Mouse (Mus musculus) midbrain, embryonic 12.5 days (tissue): ENCODE measurements around the gene Prr23a2. TPM values are rescaled to one million over a fixed set of nuclear protein-coding genes. Genes with fewer than 3 reads are reported as not detected.

Source experiments
- ATAC-seq: fragments of 200-750 bp; cut with Nextera tagmentation; 2 replicates; pipeline ENCODE4 v1.8.0; 2017; ENCODE audit warnings: low read depth, moderate TSS enrichment, moderate library complexity; ENCODE audit not compliant: low FRiP score
- H3K27ac ChIP-seq: fragments of 300-500 bp; sonication (generic); replicated peaks from 2 replicates; pipeline ENCODE4 v1.5.1; 2016; ENCODE audit warnings: mild to moderate bottlenecking
- H3K27me3 ChIP-seq: fragments of 300-500 bp; sonication (generic); 2 replicates; pipeline ENCODE4 v1.6.1; 2016; ENCODE audit warnings: mild to moderate bottlenecking
- H3K36me3 ChIP-seq: fragments of 300-500 bp; sonication (generic); 2 replicates; pipeline ENCODE4 v1.6.1; 2016
- H3K4me1 ChIP-seq: fragments of 300-500 bp; sonication (generic); 2 replicates; pipeline ENCODE4 v1.6.1; 2016
- H3K4me2 ChIP-seq: fragments of 300-500 bp; sonication (generic); replicated peaks from 2 replicates; pipeline ENCODE4 v1.6.1; 2016; ENCODE audit warnings: mild to moderate bottlenecking, moderate library complexity
- H3K4me3 ChIP-seq: fragments of 300-500 bp; sonication (generic); 2 replicates; pipeline ENCODE4 v1.5.1; 2016; ENCODE audit warnings: mild to moderate bottlenecking
- H3K9ac ChIP-seq: fragments of 300-500 bp; sonication (generic); replicated peaks from 2 replicates; pipeline ENCODE4 v1.6.1; 2016; ENCODE audit warnings: mild to moderate bottlenecking, moderate library complexity
- H3K9me3 ChIP-seq: fragments of 300-500 bp; sonication (generic); 2 replicates; pipeline ENCODE4 v1.6.1; 2016; ENCODE audit warnings: mild to moderate bottlenecking
- WGBS: fragments of 180-500 bp; shearing (Covaris S2); methylation state at CpG from one replicate; pipeline ENCODE4 v1.1.7; 2016; 5-methylcytosine and 5-hydroxymethylcytosine counted together
- polyA plus RNA-seq: library from polyadenylated mRNA; unstranded; fragments of >200 nt; fragmentation: Nextera tagmentation; extraction: Ambion mirVana; gene quantifications from 2 replicates; pipeline ENCODE4 v1.2.1, GENCODE M21; 2016

The Prr23a2 gene
- polyA plus RNA-seq, 1 experiment from 2014 or later, result not detected

DNA sequence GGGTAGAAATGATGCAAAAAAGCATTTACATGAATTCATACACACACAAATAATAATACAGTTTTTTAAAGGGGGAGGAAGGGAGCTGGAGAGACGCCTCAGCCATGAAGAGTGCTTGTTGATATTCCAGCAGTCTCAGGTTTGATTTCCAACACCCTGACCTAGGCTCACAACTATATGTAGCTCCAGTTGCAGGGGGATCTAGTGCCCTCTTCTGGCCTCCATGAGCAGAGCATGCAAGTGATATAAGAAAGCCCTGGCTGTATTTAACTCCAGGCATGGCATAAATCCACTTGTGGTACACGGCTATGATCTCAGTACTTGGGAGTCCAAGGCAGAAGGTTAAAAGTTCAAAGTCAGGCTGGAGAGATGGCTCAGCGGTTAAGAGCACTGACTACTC lies 7.2 kb downstream of the Prr23a2 start:
- H3K4me3 ChIP-seq, result no peak overlapping the region

DNA sequence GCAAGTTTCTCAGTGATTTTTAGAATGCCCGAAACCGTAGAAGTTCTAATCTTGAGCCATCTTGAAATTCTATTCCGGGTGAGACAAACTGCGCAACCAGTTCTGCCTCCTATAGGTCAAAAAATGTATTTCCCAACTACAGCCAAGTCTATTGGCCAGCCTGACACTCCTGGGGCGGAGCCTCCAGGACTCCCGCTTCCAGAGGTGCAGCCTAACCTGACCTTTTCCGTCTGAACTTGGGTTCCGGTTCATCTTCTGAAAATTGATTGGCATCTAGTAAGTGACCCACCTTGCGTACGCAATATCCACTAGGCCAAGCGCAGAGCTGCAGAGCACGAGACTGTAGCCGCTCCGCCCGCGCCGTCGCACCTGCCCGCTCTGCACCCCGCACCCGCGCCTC lies 8.3 kb downstream of the Prr23a2 start, which contains the start of gene Prr23a3:
Gene Prr23a3, plus strand, starts transcription at position 197 of the 400 bp plus-strand sequence.
- H3K9me3 ChIP-seq, result no peaks in the 10 kb centered on the region
- H3K27ac ChIP-seq, result no peak within 1 kb of the TSS
- H3K9ac ChIP-seq, result no peak within 1 kb of the TSS
- peaks cover 9% of the 10 kb centered on the region for H3K27me3 ChIP-seq
- peak within 1 kb of the TSS; percentile 19; the same call in 1 of the 2 replicates for H3K4me2 ChIP-seq
- ATAC-seq, result no peak
- no peaks in the 10 kb centered on the region for H3K36me3 ChIP-seq
- H3K4me1 ChIP-seq, result no peaks in the 10 kb centered on the region
- H3K4me3 ChIP-seq, result no peak within 1 kb of the TSS
- 58% methylated on average over 22 of the region's 22 CpGs for WGBS

More for the DNA sequence above, 7.2 kb downstream of the Prr23a2 start:
- H3K9me3 ChIP-seq, result no peaks in the 10 kb centered on the region
- H3K4me1 ChIP-seq, result no peaks in the 10 kb centered on the region
- no peak overlapping the region for H3K9ac ChIP-seq
- no peaks in the 10 kb centered on the region for H3K36me3 ChIP-seq
- WGBS, result 65% methylated on average over 3 of the region's 3 CpGs
- no peak for ATAC-seq
- H3K27me3 ChIP-seq, result peaks cover 9% of the 10 kb centered on the region
- no peak overlapping the region for H3K27ac ChIP-seq
- H3K4me2 ChIP-seq, result no peak overlapping the region

DNA sequence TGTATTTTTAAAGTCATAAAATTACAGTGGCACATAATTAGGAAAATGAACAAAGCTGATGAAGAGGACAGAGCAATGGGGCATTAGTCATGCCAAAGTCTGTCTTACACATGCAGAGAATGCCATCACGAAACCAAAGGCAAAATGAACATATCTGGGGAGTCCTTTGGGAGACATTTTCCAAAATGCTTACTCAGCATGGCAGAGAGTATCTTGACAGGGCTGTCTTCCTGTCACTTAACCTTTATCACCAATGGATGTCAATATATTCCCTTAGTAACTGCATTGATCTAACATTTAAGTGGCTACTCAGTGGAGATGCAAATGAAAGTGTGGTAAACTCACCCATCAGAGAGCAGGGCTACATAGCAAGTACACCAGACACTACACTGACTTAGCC lies 45.2 kb downstream of the Prr23a2 start:
- Histone ChIP-seq H3K4me2 (no peak overlapping the region), H3K9ac (no peak overlapping the region), H3K27me3 (no peaks in the 10 kb centered on the region), H3K4me1 (no peaks in the 10 kb centered on the region), H3K4me3 (no peak overlapping the region), H3K27ac (no peak overlapping the region), H3K9me3 (peaks cover 14% of the 10 kb centered on the region), H3K36me3 (no peaks in the 10 kb centered on the region)
- ATAC-seq, result no peak
- WGBS, result 76% methylated on average over 1 of the region's 1 CpGs

DNA sequence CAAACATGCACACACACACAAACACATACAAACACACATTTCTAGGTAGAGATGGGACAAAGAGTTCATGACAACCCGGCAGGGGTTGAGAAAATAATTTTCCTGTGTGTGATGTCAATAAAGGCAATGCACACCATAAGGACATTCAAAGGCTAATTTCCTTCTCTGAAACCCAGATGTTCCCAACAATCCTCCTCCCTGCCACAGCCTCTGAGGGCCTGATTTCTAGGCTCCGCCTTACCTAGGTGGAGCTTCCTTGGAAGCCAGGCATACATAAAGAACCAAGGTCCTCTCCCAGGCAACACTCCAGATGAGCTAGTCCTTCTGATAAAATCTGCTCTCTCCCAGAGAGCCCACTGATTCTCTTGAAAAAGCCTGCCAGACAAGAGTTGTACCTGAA lies 46.5 kb downstream of the Prr23a2 start, which contains the start of gene 7420426K07Rik:
Gene 7420426K07Rik, plus strand, starts transcription at position 301 of the 400 bp plus-strand sequence.
- no peak for ATAC-seq
- Histone ChIP-seq H3K36me3 (no peaks in the 10 kb centered on the region), H3K4me1 (no peaks in the 10 kb centered on the region), H3K4me2 (no peak within 1 kb of the TSS), H3K9me3 (0 out of 2 replicates have a peak, but pooled peaks cover 3% of the 10 kb centered on the region), H3K27ac (no peak within 1 kb of the TSS), H3K9ac (no peak within 1 kb of the TSS), H3K4me3 (no peak within 1 kb of the TSS), H3K27me3 (no peaks in the 10 kb centered on the region)
- 91% methylated on average over 2 of the region's 2 CpGs for WGBS

Other genes with a start within 250 kb of the Prr23a2 start
- gene Prr23a1, start 14.0 kb upstream of the Prr23a2 start, polyA plus RNA-seq, result not detected in 2 replicates
- gene Prr23a3, start 8.3 kb downstream of the Prr23a2 start, polyA plus RNA-seq, result not detected in 2 replicates
- gene 7420426K07Rik, start 46.6 kb downstream of the Prr23a2 start, polyA plus RNA-seq, result not detected in 2 replicates
- 2.7 and 4.1 TPM in 2 replicates for gene Foxl2, start 98.8 kb downstream of the Prr23a2 start, polyA plus RNA-seq
- 84.9 and 88.0 TPM in 2 replicates for gene Faim, start 129.9 kb downstream of the Prr23a2 start, polyA plus RNA-seq
- gene Gm1123, start 179.2 kb downstream of the Prr23a2 start, polyA plus RNA-seq, result not detected in 2 replicates